Mouse (Mus musculus) limb, embryonic 10.5 days (tissue): ENCODE data around the gene 9930021J03Rik. TPM values are rescaled to one million over a fixed set of nuclear protein-coding genes. Genes with fewer than 3 reads are reported as not detected.
A peak's percentile ranks its signal among the peaks of the same experiment; 100 is the strongest.

Experiments used
- DNase-seq: peaks from one replicate; pipeline ENCODE4 v3.0.0-alpha.2; 2017; ENCODE audit warnings: low spot score
- H3K27ac ChIP-seq: fragments of 300-500 bp; sonication (generic); 2 replicates; pipeline ENCODE4 v1.5.1; 2016; ENCODE audit warnings: mild to moderate bottlenecking
- H3K27me3 ChIP-seq: fragments of 300-500 bp; sonication (generic); 2 replicates; pipeline ENCODE4 v1.6.1; 2016; ENCODE audit warnings: low read depth, mild to moderate bottlenecking; ENCODE audit not compliant: poor library complexity, severe bottlenecking
- H3K36me3 ChIP-seq: fragments of 300-500 bp; sonication (generic); 2 replicates; pipeline ENCODE4 v1.6.1; 2016; ENCODE audit warnings: mild to moderate bottlenecking, moderate library complexity
- H3K4me1 ChIP-seq: fragments of 300-500 bp; sonication (generic); 2 replicates; pipeline ENCODE4 v1.6.1; 2016
- H3K4me3 ChIP-seq: fragments of 300-500 bp; sonication (generic); 2 replicates; pipeline ENCODE4 v1.5.1; 2016; ENCODE audit warnings: mild to moderate bottlenecking, moderate library complexity
- H3K9me3 ChIP-seq: fragments of 300-500 bp; sonication (generic); replicated peaks from 2 replicates; pipeline ENCODE4 v1.6.1; 2016; ENCODE audit warnings: mild to moderate bottlenecking
- WGBS: fragments of 180-500 bp; shearing (Covaris S2); methylation state at CpG from one replicate; pipeline ENCODE4 v1.1.7; 2016; 5-methylcytosine and 5-hydroxymethylcytosine counted together
- polyA plus RNA-seq: library from polyadenylated mRNA; unstranded; fragments of >200 nt; fragmentation: Nextera tagmentation; extraction: Ambion mirVana; gene quantifications from 2 replicates; pipeline ENCODE4 v1.2.1, GENCODE M21; 2016

Gene 9930021J03Rik
- polyA plus RNA-seq, 1 experiment from 2014 or later: 4.6 TPM

GRCm38 (mm10) chr19:29704436-29704835, 101.4 kb downstream of the 9930021J03Rik start:
- Histone ChIP-seq H3K27me3 (no peaks in the 10 kb centered on the region), H3K4me1 (peaks cover 11% of the 10 kb centered on the region; the same call in 1 of the 2 replicates), H3K4me3 (no peak overlapping the region), H3K27ac (no peak overlapping the region), H3K36me3 (no peaks in the 10 kb centered on the region), H3K9me3 (no peaks in the 10 kb centered on the region)
- DNase-seq: no peak
- 89% methylated on average over 13 of the region's 13 CpGs for WGBS

GRCm38 (mm10) chr19:29701707-29702106, 104.1 kb downstream of the 9930021J03Rik start:
- DNase-seq: no peak
- H3K36me3 ChIP-seq: no peaks in the 10 kb centered on the region
- 83% methylated on average over 4 of the region's 4 CpGs for WGBS
- no peaks in the 10 kb centered on the region for H3K9me3 ChIP-seq
- H3K4me1 ChIP-seq: peaks cover 26% of the 10 kb centered on the region
- no peak overlapping the region for H3K4me3 ChIP-seq
- H3K27ac ChIP-seq: no peak overlapping the region
- H3K27me3 ChIP-seq: no peaks in the 10 kb centered on the region

GRCm38 (mm10) chr19:29697245-29697874, 108.4 kb downstream of the 9930021J03Rik start, which contains the start of gene Mlana:
Gene Mlana, plus strand, starts transcription at chr19:29697824.
- peaks cover 19% of the 10 kb centered on the region for H3K4me1 ChIP-seq
- H3K4me3 ChIP-seq: no peak within 1 kb of the TSS
- DNase-seq: no peak
- WGBS: 55% methylated on average over 3 of the region's 3 CpGs
- no peaks in the 10 kb centered on the region for H3K27me3 ChIP-seq
- H3K36me3 ChIP-seq: no peaks in the 10 kb centered on the region
- H3K9me3 ChIP-seq: no peaks in the 10 kb centered on the region
- H3K27ac ChIP-seq: no peak within 1 kb of the TSS

GRCm38 (mm10) chr19:29696840-29697239, 108.9 kb downstream of the 9930021J03Rik start:
- Histone ChIP-seq H3K27me3 (no peaks in the 10 kb centered on the region), H3K36me3 (no peaks in the 10 kb centered on the region), H3K27ac (no peak overlapping the region), H3K4me3 (no peak overlapping the region), H3K9me3 (no peaks in the 10 kb centered on the region), H3K4me1 (peaks cover 19% of the 10 kb centered on the region)
- no peak for DNase-seq

- WGBS: 96% methylated on average over 4 of the region's 4 CpGs
- H3K4me1 ChIP-seq: peaks cover 19% of the 10 kb centered on the region
- no peak for DNase-seq
- H3K9me3 ChIP-seq: no peaks in the 10 kb centered on the region
- no peaks in the 10 kb centered on the region for H3K36me3 ChIP-seq
- H3K27ac ChIP-seq: no peak overlapping the region
- no peak overlapping the region for H3K4me3 ChIP-seq
- no peaks in the 10 kb centered on the region for H3K27me3 ChIP-seq
Observed at GRCm38 (mm10) chr19:29696309-29696708, 109.5 kb downstream of the 9930021J03Rik start.

GRCm38 (mm10) chr19:29695071-29695470, 110.7 kb downstream of the 9930021J03Rik start:
- 91% methylated on average over 10 of the region's 10 CpGs for WGBS
- DNase-seq: no peak
- Histone ChIP-seq H3K27ac (no peak overlapping the region), H3K9me3 (no peaks in the 10 kb centered on the region), H3K4me1 (peaks cover 15% of the 10 kb centered on the region), H3K36me3 (no peaks in the 10 kb centered on the region), H3K4me3 (no peak overlapping the region), H3K27me3 (no peaks in the 10 kb centered on the region)

- whole genome bisulfite sequencing: 53% methylated on average over 16 of the region's 16 CpGs
- Histone ChIP-seq H3K27me3 (no peaks in the 10 kb centered on the region), H3K4me1 (no peaks in the 10 kb centered on the region)
Observed at GRCm38 (mm10) chr19:29683844-29684540, 121.8 kb downstream of the 9930021J03Rik start.

GRCm38 (mm10) chr19:29680182-29681152, 125.3 kb downstream of the 9930021J03Rik start:
- no peak for DNase-seq
- no peaks in the 10 kb centered on the region; the same call in 1 of the 2 replicates for H3K9me3 ChIP-seq
- H3K4me3 ChIP-seq: no peak overlapping the region
- no peak overlapping the region for H3K27ac ChIP-seq
- 88% methylated on average over 13 of the region's 13 CpGs for WGBS
- H3K4me1 ChIP-seq: no peaks in the 10 kb centered on the region
- H3K36me3 ChIP-seq: no peaks in the 10 kb centered on the region
- H3K27me3 ChIP-seq: no peaks in the 10 kb centered on the region

More at GRCm38 (mm10) chr19:29683844-29684540, 121.8 kb downstream of the 9930021J03Rik start:
- DNase-seq: peak; percentile 84
- Histone ChIP-seq H3K4me3 (no peak overlapping the region), H3K27ac (no peak overlapping the region), H3K36me3 (no peaks in the 10 kb centered on the region), H3K9me3 (no peaks in the 10 kb centered on the region; the same call in 1 of the 2 replicates)

- H3K36me3 ChIP-seq: no peaks in the 10 kb centered on the region
- WGBS: 84% methylated on average over 6 of the region's 6 CpGs
- H3K9me3 ChIP-seq: no peaks in the 10 kb centered on the region
- no peaks in the 10 kb centered on the region for H3K4me1 ChIP-seq
- H3K27ac ChIP-seq: no peak overlapping the region
- H3K4me3 ChIP-seq: no peak overlapping the region
- H3K27me3 ChIP-seq: no peaks in the 10 kb centered on the region
- no peak for DNase-seq
Observed at GRCm38 (mm10) chr19:29678181-29678778, 127.5 kb downstream of the 9930021J03Rik start.

GRCm38 (mm10) chr19:29676479-29677193, 129.2 kb downstream of the 9930021J03Rik start:
- Histone ChIP-seq H3K9me3 (no peaks in the 10 kb centered on the region), H3K36me3 (no peaks in the 10 kb centered on the region), H3K4me3 (no peak overlapping the region), H3K27ac (no peak overlapping the region), H3K4me1 (no peaks in the 10 kb centered on the region), H3K27me3 (no peaks in the 10 kb centered on the region)
- WGBS: 73% methylated on average over 10 of the region's 10 CpGs
- no peak for DNase-seq

GRCm38 (mm10) chr19:29675562-29676078, 130.2 kb downstream of the 9930021J03Rik start:
- H3K27me3 ChIP-seq: no peaks in the 10 kb centered on the region
- 71% methylated on average over 9 of the region's 9 CpGs for WGBS
- no peak overlapping the region for H3K4me3 ChIP-seq
- no peak overlapping the region for H3K27ac ChIP-seq
- no peaks in the 10 kb centered on the region for H3K9me3 ChIP-seq
- no peak for DNase-seq
- no peaks in the 10 kb centered on the region for H3K4me1 ChIP-seq
- no peaks in the 10 kb centered on the region for H3K36me3 ChIP-seq

- Histone ChIP-seq H3K36me3 (no peaks in the 10 kb centered on the region), H3K4me3 (no peak overlapping the region), H3K27me3 (no peaks in the 10 kb centered on the region), H3K27ac (no peak overlapping the region), H3K9me3 (no peaks in the 10 kb centered on the region), H3K4me1 (no peaks in the 10 kb centered on the region)
- no peak for DNase-seq
- WGBS: 95% methylated on average over 7 of the region's 7 CpGs
Observed at GRCm38 (mm10) chr19:29674946-29675345, 130.8 kb downstream of the 9930021J03Rik start.
